Mouse (Mus musculus): ENCODE measurements at regions not wholly inside any gene's neighbourhood (a gene's known extent, or its start where the extent isn't known, plus 50 kb on each side); places are given as distances from the start of the nearest gene placed in this dataset.

GRCm38 (mm10) chr9:23024061-23024460, 198.8 kb upstream of the Bmper start:
- DNase-seq (ENCODE audit: inconsistent age in 2 of 2, low spot score in 1 of 2) = no peak

- peak; percentile 73 to 76 for DNase-seq (ENCODE audit: inconsistent age in 2 of 2, low spot score in 1 of 2)
Observed at GRCm38 (mm10) chr9:23025247-23025646, 197.6 kb upstream of the Bmper start.

GRCm38 (mm10) chr9:23027377-23028313, 195.2 kb upstream of the Bmper start:
- DNase-seq (ENCODE audit: inconsistent age in 2 of 2, low spot score in 1 of 2) = peak; percentile 65 to 89

GRCm38 (mm10) chr9:23029421-23029820, 193.5 kb upstream of the Bmper start:
- DNase-seq (ENCODE audit: inconsistent age in 2 of 2, low spot score in 1 of 2) = peak in 1 of 2 experiments; percentile 60

- peak; percentile 74 to 87 for DNase-seq (ENCODE audit: inconsistent age in 2 of 2, low spot score in 1 of 2)
Observed at GRCm38 (mm10) chr9:23030138-23030537, 192.7 kb upstream of the Bmper start.

GRCm38 (mm10) chr9:23030546-23030945, 192.3 kb upstream of the Bmper start:
- DNase-seq (ENCODE audit: inconsistent age in 2 of 2, low spot score in 1 of 2) = no peak

GRCm38 (mm10) chr9:23031916-23032315, 191.0 kb upstream of the Bmper start:
- peak; percentile 55 to 79 for DNase-seq (ENCODE audit: inconsistent age in 2 of 2, low spot score in 1 of 2)

- DNase-seq (ENCODE audit: inconsistent age in 2 of 2, low spot score in 1 of 2) = no peak
Observed at GRCm38 (mm10) chr9:23035306-23035705, 187.6 kb upstream of the Bmper start.

GRCm38 (mm10) chr9:23035901-23036610, 186.8 kb upstream of the Bmper start:
- DNase-seq (ENCODE audit: inconsistent age in 2 of 2, low spot score in 1 of 2) = peak in 1 of 2 experiments; percentile 54

GRCm38 (mm10) chr9:23037513-23037914, 185.4 kb upstream of the Bmper start:
- no peak for DNase-seq (ENCODE audit: inconsistent age in 2 of 2, low spot score in 1 of 2)

GRCm38 (mm10) chr9:23039588-23039987, 183.3 kb upstream of the Bmper start:
- DNase-seq (ENCODE audit: inconsistent age in 2 of 2, low spot score in 1 of 2) = peak; percentile 45 to 65

GRCm38 (mm10) chr9:23041025-23041424, 181.9 kb upstream of the Bmper start:
- no peak for DNase-seq (ENCODE audit: inconsistent age in 2 of 2, low spot score in 1 of 2)

GRCm38 (mm10) chr9:23041537-23042472, 181.1 kb upstream of the Bmper start:
- DNase-seq (ENCODE audit: inconsistent age in 2 of 2, low spot score in 1 of 2) = peak; percentile 83 to 93

- DNase-seq (ENCODE audit: inconsistent age in 2 of 2, low spot score in 1 of 2) = peak; percentile 54 to 78
Observed at GRCm38 (mm10) chr9:23043006-23043405, 179.9 kb upstream of the Bmper start.

- no peak for DNase-seq (ENCODE audit: inconsistent age in 2 of 2, low spot score in 1 of 2)
Observed at GRCm38 (mm10) chr9:23045486-23045885, 177.4 kb upstream of the Bmper start.

- DNase-seq (ENCODE audit: inconsistent age in 2 of 2, low spot score in 1 of 2) = no peak
Observed at GRCm38 (mm10) chr9:23050751-23051150, 172.1 kb upstream of the Bmper start.

- no peak for DNase-seq (ENCODE audit: inconsistent age in 2 of 2, low spot score in 1 of 2)
Observed at GRCm38 (mm10) chr9:23059526-23059925, 163.3 kb upstream of the Bmper start.

- DNase-seq (ENCODE audit: inconsistent age in 2 of 2, low spot score in 1 of 2) = no peak
Observed at GRCm38 (mm10) chr9:23060526-23060925, 162.3 kb upstream of the Bmper start.

GRCm38 (mm10) chr9:23061179-23061929, 161.5 kb upstream of the Bmper start:
- DNase-seq (ENCODE audit: inconsistent age in 2 of 2, low spot score in 1 of 2) = no peak

GRCm38 (mm10) chr9:23062057-23062655, 160.7 kb upstream of the Bmper start:
- DNase-seq (ENCODE audit: inconsistent age in 2 of 2, low spot score in 1 of 2) = no peak
